Mouse (Mus musculus) left cerebral cortex, postnatal 25 days (tissue): ENCODE measurements at regions not wholly inside any gene's neighbourhood (a gene's known extent, or its start where the extent isn't known, plus 50 kb on each side); places are given as distances from the start of the nearest gene placed in this dataset.

Experiments used
- DNase-seq, 2 experiments: peaks; one replicate each; pipeline ENCODE4 v3.0.0; 2022; ENCODE audit warnings: low spot score in 2 of 2, mixed read lengths in 1 of 2
- intact Hi-C: fragments of 180-260 bp; cut with DNase I; formaldehyde crosslinking; loops from one replicate; pipeline ENCODE4 v1.15.1; 2025

DNA sequence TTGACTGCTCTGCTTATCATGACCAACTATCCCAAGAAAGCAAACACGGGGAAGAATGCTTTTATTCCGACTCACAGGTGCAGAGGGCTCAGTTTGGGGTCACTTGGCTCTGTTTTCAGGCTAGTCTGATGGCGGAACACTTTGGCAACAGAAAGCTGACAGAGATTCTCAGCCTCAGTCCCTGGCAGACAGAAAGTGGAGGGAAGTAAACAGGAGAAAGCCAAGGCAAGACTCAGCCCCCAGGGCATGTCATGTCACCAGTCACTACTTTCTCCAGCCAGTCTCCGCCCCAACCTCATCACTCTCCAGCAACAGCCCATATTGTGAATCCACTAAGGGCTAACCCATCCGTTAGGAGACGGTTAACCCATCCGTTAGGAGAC lies 166.2 kb upstream of the Dio3 start:
- intact Hi-C loops: no loop called here
- DNase-seq: no peak

DNA sequence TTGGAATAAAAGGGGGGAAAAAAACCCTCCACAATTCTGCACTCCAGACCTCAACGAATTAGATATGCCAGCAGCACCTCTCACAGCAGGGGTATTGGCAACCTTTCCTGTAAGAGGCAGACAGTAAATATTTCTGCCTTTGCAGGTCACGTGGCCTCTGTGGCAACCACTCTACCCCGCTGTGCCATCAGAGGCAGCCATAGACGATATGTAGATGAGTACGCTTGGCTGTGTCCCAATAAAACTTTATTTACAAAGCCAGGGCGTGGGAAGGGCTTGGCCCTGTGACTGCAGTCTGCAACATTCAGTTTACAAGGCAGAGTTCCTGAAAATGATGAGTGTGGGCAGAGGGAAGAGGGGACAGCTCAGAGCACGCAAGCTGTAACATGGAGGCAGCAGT lies 158.7 kb upstream of the Dio3 start:
- no peak for DNase-seq
- intact Hi-C loops: no loop called here

DNA sequence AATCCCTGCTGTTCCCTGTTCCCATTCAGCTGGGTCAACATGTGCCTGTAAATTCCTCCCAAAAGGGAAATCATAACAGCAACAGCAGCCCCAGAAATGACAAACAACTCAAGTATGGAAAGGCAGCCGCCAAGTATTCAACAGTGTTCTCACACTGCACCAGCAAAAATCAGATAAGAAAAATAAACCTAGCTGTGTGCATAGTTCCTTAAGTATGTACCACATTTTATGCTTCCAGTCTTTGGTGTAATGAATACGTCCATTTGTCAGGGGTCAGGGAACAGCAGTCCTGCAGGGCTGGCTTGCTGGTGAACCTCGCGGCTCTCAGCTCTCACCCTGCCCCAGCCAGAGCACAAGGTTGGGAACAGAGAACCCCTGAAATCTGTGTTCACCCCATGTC lies 155.9 kb upstream of the Dio3 start:
- intact Hi-C loops: no loop called here

DNA sequence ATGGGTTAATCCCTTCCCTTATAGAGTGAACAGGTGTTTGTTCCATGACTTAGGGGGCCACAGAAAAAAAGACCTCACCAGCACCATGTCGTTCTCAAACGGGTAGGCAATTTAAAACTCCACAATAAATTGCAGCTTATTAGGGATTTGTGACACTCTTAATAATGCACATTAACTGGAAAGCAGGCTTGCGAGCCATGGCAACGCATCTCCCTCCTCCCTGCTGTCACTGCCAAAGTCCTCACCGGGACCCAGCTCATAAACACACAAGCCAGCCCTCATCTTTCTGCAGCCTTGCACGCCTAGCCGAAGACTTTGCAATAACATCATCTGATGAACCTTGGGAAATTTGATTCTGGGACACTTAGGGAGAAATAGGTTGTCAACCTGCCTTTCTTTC lies 152.3 kb upstream of the Dio3 start:
- intact Hi-C loops: no loop called here
- no peak for DNase-seq

More for the DNA sequence above, 155.9 kb upstream of the Dio3 start:
- no peak for DNase-seq

DNA sequence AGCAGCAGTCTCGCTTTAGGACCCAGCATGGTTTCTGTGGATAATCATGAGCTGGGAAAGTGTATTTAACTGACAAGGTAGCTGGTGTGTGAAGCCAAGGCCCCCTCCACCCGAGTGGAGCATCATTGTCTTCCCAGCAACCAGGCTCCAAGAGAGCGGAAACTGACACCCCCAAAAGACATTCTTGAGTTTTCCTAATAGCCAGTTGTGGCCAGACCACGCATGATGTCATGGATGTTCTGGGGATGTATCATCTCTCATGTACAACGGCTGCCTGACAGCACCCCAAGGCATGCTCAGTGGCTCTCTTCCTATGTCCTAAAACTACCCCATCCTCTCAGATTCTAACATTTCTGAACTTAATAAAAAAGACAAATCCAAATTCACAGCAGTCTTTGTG lies 133.5 kb upstream of the Dio3 start:
- no peak for DNase-seq
- intact Hi-C loops: no loop called here

DNA sequence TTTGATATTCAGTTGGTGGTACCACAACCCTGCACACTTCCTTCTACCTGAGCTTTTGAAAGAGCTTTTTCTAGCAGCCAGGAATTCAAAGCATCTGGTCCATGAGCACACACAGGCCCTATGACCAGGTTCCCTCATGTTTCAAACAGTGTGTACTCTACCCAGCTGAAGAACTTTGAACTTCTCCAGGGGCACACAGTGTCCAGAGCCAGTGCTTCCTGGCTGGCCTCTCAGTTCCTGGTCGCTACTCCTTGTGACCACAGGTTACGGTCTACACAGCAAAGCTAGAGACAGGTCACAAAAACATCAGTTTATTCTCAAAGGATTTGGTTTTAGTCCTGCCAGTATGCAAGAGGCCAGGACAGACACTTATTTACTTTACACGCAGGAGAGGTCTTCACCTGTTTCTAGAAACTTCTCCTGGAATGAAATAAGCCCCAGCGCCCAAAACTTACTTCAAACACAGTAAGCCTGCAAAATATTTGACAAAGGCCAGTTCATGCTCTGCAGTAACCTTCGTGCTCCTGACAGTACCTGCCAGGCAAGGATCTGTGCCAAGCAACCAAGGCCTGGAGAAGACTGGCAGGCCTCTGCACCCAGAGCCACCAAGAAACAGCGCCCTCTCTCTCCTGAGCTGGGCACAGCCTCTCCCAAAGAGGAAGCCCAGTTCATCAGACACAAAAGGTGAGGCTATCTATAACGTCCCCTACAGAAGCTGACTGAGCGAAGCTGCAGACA lies 124.5 kb upstream of the Dio3 start:
- DNase-seq: no peak
- intact Hi-C loops: no loop called here

DNA sequence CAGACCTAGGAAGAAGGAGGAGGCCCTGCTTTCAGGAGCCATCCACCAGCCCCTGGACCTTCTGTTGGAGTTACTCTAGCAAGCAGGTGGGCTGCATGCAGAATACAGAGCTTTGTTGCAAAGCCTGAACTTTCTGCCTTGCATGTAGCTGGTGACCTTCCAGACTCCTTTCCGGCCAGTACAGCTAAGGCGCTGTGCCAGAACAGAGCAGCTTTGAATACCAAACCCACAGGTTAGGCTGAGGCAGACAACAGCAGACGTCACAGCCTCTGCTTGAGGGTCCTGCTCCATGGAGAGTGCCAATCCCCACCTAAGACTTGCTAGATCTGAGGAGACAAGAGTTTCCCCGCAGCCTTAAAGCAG lies 123.9 kb upstream of the Dio3 start:
- intact Hi-C loops: no loop called here
- no peak for DNase-seq

DNA sequence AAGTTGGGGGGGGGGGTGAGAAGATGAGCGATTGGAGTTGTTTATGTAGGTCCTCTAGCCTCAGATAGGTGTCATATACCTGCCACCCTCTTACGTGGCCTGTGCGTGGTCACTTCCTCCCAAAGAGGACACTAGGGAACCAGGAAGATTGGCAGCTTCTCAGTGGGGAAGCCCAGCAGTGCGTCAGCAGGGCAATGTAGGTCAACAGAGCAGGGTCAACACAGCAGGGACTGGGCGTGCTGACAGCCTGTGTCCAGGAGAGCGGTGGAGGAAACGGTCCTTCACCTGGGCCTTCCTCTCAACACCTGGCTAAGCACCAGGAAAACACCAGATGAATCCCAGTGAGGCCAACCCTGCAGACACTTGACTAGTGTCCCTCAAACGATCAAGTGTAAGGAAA lies 122.4 kb upstream of the Dio3 start:
- no peak for DNase-seq
- intact Hi-C loops: no loop called here

DNA sequence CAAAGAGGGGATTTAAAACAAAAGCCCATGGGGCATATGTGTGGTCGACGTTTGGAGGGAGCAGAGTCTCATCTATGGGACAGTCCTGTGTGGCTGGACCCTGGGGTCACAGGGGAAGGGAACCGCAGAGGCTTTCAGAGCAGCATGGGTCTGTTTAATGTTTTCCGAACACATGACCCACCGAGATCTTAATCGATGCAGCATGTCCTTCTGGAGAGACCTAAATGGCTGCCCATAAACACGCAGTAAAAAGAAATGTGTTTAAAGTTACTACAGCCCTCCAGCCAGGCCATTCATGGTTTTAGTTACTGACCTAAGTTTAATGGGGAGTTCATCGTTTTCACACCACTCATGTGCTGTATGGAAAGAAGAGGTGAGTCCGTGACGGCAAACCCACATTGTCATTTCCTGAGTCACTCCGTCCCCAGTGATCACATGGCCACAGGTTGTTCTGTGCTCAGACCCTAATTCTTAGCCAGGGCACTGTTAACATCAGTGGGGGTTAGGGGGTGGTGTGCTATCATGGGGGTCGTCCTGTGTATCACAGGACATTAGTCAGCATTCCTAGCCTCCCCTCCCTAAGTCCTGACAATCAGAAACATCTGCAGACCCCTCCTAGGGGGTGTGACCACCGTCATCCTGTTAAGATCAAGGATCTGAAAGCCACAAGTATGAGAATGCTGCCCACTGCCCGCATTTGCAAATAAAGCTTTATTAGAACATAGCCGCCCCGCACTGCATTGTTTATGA lies 120.7 kb upstream of the Dio3 start:
- intact Hi-C loops: no loop called here
- no peak for DNase-seq

DNA sequence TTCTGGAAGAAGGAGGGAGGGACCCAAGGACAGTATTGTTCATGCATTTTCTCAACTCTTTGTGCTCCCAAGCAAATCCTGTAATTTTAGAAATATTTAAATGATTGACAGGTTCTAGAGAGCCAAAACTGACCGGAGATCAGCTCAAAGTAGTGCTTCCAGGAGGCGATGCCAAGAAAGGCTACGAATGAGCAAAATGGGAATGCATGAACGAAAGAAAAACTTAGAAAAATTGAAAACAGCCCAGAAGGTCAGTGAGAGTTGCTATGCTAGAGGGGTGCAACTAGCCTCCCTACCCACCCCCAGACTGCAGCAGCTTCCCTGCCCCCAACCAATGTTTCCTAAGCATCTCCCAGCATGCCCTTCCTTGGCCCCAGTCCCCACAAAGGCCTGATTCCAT lies 117.6 kb upstream of the Dio3 start:
- DNase-seq: no peak
- intact Hi-C loops: no loop called here

DNA sequence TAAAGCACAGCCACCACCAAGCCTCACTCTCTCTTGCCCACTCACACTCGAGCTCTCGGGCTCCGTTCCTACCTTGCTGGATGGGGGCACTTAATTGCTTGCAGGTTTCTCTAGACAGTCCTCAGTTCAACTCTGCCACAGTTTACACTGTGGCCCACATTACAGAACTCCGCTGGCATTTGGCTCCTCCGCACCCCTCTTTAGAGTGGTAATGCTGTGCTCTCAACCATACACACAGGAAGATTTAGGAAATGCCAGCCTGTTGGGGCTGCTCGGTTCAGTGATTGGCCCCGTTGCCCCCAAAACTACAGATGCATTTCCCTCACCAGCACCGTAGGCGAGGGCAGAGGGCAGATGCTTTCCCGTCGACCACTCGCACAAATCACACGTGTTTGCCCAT lies 113.4 kb upstream of the Dio3 start:
- no peak for DNase-seq
- intact Hi-C loops: no loop called here

DNA sequence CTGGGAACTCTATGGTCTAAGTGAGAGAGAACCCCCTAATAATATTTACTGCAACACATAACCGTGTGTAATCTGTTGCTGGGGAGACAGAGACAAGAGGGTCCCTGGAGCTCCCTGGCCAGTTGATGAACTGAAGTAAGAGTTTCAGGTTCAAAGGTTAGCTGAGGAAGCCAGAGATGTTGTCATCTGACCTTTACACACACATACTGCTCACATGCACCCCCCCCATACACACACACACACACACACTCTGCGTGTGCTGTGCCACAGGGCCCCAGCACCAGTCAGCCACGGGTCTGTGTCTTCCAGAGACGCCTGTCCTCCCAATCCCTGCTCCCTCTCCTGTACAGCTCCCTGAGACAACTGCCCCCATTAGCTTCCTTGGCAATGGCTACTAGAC lies 110.5 kb upstream of the Dio3 start:
- DNase-seq: no peak
- intact Hi-C loops: no loop called here

DNA sequence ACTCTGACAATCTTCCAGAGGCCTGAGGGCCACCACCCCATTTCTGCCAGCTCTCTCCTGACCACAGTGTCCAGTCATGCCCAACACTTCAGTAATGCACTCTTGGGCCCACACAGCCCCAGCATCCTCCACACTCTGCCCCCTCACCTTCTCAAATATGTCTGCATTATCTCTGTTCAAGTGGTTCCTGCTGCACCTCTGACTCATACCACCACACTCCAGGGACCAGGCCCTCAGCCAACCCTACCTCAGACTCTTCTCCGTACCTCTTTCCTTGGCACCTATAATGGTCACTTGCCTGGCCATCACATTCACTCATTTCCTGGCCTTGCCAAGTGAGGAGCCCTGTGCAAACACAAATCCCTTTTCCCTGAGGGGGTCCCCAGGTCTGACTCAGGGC lies 109.6 kb upstream of the Dio3 start:
- no peak for DNase-seq
- intact Hi-C loops: no loop called here

DNA sequence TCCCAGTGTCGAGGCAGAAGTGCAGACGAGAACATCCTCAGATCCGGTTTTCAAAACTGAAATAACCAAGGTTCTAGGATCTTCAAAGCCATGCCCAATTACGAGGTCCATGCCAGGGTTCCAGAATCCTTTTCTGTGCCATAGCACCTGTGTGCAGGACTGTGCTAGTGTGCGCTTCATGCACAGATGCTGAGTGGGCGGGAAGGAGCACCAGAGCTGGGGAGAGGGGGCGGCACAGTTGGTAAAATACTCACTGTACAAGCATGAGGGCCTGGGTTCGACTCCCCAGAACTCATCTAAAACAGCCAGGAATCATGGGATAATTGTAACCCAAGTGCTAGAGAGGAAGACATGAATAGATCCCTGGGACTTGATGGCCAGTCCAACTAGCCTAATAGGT lies 108.4 kb upstream of the Dio3 start:
- intact Hi-C loops: no loop called here
- DNase-seq: peak; percentile 30 to 45

DNA sequence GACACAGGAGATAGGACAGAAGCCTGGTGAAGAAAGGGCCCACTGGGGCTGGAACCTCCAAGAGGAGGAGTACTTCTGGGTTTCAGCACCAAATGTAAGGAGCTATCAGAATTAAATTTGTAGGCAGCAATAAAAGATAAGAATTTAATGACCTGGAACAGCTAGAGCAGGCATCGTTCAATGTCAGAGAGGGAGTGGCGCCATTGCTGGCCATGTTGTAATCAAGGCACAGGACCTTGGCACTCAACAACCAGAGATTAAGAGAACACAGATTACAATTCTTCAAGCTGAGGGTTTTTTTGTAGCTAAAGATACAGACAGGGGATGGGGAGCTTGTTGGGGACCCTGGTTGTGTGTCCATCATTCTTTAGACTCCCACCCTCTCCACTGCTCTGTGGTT lies 101.0 kb upstream of the Dio3 start:
- no peak for DNase-seq
- intact Hi-C loops: no loop called here

DNA sequence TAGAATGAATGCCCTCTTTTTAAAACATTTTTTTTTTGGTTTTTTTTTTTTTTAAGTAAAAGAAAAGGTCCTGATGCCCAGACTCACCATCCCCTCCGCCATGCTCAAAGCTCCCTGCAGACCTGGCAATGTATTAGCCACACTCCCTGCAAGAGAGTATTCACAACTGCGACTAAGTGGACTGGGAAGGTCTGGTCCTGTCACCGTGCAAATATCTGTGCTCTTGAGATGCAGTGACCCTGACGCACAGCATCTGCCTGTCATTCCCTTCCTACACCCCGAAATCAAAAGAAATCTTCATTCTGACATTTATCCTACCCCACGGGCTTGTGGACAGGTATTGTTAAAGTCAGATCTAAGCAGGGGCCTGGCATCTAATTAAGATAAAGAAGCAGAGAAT lies 95.4 kb upstream of the Dio3 start:
- intact Hi-C loops: no loop called here
- no peak for DNase-seq

DNA sequence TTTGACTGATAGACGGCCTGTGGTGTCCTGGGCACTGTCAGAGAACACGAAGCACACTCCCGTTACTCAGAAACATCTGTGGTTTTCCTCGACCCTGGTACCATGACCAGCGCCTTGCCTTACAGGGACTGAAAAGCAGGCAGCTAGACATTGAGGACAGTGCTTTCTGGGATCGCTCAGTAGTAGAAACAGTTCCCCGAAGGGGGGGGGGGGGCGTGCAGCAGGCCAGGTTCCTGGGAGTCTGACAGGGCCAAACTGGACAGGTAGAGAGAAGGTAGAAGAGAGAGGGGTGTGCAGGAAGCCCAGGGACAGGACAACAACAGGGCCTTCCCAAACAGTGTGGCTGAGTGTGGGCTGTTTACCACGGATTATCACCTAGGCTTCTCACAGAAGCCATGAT lies 93.5 kb upstream of the Dio3 start:
- no peak for DNase-seq
- intact Hi-C loops: no loop called here

DNA sequence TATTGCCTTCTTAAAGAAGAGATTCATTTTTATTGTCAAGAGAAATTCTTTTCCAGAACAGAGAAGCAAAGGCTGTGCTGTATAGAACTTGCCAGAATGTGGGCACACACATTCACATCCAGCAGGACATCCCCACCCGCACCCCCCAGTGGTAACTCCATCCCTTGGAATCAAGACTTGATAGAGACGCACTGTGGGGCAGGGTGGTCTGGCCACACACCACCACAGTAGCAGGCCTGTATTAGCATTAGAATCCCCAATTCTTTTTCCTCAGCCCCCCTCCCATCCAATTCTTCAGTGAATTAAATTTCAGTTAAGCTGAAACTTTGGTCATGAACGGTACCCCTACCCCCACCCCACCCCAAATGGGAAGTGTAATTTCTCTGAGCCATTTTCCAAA lies 92.5 kb upstream of the Dio3 start:
- intact Hi-C loops: no loop called here
- DNase-seq: no peak

DNA sequence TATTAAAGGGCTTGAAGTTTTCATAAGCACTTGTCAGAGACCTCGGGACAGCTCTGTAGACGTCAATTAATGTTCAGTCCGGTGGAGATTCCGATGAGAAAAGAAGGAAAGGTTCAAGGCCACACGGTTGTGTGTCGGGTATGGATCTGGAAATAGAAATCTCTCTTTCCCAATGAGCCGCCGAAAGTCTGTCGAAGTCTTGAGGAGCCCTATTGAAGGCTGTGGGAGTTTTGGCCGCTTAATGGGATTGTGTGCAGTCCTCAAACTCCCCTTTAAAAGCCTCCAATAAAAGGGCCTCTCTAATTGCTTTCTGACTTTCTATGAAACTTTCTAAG lies 92.0 kb upstream of the Dio3 start:
- intact Hi-C loops: no loop called here

DNA sequence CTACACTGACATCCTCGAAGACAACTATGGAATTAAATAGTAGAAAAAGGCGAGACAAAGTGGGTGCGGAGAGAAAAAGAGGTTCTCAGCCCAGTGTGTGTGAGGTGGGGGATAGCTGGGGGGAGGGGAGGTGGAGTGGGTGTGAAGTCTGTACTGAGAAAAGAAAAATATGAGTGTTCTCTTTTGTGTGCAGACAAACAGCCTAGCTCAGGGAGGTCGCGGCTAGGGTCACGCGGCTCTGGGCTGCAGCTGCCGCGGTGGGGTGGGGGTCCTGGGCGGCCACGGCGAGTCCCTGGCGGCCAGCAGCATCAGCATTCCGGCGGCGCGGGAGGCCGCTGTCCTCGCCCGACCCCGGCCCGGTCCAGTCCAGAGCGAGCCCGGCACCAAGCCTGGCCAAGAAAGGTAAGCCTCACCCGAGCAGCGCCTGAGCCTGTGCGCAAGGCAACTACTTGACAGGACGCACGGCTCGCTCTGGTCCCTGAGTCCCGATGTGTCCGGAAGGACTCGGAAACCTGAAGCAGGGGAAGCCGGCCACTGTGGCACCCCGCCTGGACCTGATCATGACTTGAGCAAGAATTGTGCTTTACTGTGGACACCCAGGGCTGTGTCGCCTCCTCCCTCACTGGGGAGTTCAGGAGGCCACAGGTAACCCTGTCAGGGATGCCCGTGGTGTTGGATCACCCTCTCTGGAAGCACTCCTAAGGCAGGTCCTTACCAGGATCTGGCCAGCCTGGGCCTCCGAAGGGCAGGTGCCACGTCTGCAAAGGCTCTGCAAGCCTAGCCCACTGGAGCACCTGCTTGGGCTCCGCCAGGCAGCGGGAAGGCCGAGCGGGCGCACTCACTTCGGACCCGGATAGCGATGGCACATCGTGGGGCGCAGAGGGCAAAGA lies 91.4 kb upstream of the Dio3 start:
- intact Hi-C loops: no loop called here
- DNase-seq: no peak

More for the DNA sequence above, 92.0 kb upstream of the Dio3 start:
- no peak for DNase-seq

DNA sequence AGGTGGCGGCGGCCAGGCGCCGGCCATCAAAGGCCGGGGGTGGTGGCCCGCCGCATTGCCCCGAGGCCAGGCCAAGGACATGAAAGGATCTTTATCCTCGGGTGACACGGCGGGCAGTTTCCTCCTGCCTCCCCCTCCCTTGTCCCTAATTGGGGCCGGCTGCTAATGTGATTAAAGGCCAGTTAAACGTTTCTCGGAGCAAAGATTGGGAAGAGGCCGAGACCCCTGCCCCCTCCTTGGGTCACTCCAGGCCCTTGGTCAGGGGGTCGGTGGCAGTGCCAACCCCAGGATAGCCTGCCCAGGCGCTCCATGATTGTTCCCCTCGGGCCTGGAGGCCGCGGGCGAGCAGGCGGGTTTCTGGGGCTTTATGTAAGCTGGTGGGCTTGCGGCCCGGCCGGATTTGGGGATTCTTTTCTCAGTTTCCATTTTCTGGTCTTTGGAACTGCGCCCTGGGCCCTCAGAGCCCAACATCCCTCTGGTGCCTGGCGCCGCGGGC lies 90.7 kb upstream of the Dio3 start:
- DNase-seq: no peak
- intact Hi-C loops: no loop called here
